Mouse (Mus musculus): ENCODE data around the gene Hoxc4.

Gene Hoxc4

DNA sequence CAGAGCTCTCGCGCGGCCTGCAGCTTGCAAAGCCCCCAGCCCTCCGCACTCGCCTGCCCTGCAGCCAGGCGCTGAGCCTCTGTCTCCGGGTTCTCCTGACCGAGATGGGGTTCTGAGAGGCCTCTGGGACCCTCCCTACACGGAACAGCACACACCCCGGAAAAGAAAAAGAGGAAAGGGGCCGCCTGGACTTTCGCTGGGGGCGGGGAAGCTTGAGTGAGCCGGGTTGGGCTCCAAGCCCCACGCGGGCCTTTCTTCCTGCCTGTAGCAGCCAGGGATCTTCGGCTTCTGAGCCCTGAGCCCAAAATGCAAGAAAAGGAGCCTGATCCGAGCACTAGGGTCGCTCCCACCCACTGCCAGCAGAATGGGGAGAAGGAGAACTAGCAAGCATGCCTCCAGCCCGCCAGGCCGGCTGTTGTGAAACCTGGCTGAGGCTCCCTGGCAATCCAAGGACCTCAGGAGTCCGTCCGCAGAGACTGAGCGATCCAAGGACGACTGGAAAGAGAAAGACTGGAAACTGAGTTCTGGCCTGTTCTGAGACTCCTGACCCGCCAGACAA lies 6.7 kb upstream of the Hoxc4 start:
- DNase-seq (ENCODE audit: low spot score) = no peak

DNA sequence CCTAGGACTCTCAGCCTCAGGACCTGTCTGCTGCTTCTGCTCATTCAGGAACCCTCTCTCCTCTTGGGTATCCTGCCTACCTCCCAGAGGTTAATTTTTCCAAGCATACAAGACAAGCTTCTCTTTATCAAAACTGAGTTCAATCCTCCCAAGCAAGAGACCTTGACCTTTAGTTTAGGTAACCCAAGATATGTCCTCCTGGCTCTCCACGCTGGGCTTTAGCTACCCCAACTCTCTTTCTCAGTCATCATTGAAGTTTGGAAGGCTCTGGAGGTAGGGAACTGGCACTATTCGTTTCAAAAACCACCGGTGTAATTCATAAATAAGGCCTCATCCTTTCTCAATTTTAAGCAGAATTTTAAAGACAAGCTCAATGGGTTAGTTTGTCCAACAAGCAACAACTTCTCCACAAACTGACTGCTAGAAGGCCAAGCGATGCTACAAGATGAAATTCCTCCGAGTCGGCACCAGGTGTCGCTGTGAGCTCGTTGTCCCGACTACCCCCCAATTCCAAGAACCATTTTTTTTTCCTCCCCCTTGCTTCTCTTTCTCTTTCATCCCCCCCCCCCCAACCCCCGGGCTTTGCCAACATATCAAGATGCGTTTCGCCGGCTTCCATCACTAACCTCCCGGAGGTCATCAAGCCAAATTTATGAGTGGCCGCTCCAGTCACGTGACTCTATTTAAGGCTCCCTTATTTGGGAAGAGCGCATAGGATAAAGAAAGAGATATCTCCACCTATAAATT lies 5.3 kb upstream of the Hoxc4 start:
- DNase-seq (ENCODE audit: low spot score) = peak; percentile 75

DNA sequence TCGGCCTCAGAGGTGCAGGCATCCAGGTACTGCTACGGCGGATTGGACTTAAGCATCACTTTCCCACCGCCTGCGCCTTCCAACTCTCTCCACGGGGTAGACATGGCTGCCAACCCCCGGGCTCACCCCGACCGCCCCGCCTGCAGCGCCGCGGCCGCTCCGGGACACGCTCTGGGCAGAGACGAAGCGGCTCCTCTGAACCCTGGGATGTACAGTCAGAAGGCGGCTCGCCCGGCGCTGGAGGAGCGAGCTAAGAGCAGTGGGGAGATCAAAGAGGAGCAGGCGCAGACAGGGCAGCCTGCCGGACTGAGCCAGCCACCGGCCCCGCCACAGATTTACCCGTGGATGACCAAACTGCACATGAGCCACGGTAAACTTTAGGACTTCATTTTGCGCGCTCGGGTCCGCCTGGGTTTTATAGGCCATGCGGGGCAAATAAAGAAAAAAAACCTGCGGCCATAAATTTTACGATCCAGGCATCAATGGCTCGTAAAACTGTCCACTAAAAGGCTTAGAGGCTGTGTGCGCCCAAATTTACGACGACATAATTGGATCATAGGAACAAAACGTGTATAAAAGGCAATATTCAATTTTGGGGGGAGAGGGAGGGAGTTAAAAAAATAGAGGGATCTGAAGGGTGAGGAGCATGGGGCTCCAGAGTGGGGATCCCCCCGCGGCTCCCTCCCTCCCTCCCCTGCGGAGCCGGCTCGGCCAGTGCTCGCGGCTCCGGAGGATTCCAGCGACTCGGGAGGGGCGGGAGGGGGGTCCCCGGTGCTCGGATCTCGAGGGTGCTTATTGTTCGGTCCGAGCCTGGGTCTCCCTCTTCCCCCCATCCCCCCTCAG lies 4.3 kb upstream of the Hoxc4 start:
- DNase-seq (ENCODE audit: low spot score) = no peak

DNA sequence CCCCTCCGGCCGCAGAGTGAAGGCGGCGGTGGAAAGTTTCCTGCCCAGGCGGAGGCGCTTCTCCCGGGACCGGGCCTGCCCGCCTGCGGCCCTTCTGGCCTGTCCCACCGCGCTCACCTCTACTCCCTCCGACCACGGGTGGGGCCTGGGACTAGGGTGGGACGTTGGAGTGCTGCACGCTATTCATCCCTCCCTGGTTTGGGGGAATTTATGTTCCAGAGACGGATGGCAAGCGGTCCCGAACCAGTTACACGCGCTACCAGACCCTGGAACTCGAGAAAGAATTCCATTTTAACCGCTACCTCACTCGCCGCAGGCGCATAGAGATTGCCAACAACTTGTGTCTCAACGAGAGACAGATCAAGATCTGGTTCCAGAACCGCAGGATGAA lies 3.7 kb upstream of the Hoxc4 start:
- no peak for DNase-seq (ENCODE audit: low spot score)

DNA sequence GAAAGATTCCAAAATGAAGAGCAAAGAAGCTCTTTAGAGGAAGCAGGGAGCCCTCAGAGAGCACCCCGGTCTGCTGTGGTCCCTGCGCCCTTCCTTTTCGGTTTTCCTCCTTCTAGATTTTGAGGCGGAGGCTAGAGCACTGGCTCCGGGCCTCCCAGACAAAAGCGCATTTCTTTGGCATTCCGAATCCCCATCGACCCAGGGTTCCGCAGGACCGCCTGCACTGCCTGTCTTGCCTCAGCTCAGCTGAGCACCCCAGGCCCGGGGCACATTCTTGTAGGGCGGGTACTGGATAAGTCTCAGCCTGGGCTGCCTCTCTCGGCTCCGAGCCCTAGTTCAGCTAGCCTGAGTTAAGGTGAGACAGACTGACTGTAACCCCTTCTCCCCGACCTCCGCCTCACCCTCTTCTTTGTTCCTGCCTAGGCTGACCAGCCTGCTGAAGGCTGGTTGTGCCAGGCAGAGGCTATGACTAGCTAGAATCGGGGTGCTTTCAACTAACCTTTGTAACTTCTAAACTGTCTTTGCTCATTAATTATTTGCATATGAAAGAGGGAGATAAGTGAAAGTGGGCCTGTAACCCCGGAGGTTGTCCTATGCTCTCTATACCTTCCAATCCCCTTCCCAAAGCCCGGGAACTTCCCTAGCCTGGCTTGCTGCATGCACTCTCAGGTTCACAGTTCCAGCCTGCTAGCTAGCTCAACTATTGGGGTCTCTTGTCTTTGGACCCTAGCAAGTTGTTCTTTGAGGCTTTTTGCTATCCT lies 3.1 kb upstream of the Hoxc4 start:
- DNase-seq (ENCODE audit: low spot score) = no peak

DNA sequence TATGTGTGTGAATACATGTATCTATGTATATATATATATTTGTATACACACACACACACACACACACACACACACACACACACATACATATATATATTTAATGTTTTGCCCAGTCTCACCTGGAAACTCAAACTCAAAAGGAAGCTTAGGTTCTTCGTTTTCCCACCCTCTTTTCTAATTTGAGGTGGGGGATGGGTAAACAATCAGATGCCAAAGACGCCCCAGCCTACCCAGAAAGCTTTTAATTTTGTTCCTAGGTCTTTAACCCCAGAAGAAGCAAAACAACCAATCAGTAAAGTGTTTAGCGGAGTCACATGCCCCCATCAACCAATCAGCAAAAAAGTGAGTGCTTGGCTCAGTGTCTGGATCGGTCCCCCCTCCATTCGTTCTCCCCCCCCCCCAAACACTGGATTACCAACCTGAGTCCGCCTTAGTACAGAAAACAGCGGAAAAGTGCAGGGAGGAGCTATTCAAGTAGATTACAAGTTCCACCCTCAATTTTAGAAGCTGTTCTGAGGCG lies 2.2 kb downstream of the Hoxc4 start:
- DNase-seq (ENCODE audit: low spot score) = no peak

DNA sequence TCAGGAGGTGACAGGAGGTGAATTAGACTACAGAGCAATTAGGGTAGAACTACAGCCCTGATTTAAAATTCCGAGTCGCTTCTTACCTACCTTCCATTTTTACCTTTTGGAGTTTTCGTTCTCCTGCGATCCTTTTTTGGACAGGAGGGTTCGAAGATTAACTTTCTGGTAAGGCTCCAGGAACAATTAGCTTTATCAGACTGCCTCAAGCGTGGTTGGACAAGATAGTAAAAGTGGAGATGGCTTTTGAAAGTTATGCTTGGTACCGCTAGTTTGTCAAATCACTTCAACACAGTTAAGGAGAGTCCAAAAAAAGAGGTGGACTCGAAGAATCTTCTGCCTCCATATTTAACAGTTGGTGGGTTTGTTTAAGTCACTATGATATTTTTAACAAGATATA lies 2.8 kb downstream of the Hoxc4 start:
- DNase-seq (ENCODE audit: low spot score) = no peak

DNA sequence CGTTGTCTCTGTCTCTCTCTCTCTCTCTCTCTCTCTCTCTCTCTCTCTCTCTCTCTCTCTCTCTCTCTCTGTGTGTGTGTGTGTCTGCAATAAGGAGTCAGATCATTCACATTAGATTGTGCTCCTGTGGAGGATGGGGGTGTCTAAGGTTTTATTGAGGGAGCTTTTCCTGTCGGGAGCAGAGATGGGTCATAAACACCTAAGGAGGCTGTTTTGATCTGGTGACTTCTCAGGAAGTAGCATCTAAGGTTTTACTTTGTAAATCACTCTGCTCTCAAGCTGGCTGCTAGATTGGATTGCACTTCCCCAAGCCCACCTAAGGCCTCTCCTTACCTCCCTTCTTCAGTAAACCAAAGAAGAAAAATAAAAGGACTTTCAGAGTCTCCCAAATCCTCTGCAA lies 5.4 kb downstream of the Hoxc4 start:
- DNase-seq (ENCODE audit: low spot score) = no peak

DNA sequence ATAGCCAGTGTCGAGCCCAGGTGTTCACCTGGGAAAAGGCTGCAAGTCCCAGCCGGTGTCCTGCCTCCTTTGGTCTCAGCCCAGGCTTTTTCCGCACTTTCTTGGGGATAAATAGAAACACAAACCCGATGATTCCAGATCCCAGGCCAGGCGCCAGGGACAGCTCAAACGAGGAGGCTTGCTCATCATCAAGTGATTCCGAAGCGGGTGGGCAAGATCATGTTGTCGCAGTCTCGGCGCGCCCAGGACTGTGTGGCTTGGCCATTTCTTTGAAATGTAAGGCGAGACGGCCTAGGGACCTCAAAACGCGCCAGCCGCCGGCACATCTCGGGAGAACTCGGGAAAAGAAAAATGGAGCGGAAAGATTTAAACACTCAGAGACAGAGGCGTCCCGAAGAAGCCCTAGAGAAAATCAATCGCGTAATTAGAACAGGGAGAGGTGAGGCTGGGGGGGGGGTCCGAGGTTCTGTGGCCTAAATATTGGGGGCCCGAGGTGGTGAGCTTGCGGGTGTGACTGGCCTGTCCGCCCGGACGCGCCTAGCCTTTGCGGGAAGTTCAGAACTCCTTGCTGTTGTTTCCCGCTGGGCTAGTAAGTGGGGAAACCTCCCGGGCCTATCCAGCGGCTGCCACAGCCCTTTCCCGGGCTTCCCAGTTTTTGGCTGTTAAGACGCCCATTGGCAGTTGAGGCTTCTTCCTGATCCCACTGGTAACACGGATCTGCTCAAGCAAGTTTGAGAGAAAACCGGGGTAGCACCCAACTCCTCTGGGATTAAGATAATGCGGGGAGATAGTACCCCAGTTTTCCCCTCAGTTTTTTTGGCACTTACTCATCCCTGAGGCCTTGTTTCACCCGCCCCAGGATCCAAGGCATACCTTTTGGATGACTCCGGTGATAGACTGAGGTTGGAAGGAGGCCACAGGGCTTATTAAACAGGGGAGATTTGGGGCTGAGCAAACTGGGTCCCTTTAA lies 8.8 kb downstream of the Hoxc4 start:
- no peak for DNase-seq (ENCODE audit: low spot score)

DNA sequence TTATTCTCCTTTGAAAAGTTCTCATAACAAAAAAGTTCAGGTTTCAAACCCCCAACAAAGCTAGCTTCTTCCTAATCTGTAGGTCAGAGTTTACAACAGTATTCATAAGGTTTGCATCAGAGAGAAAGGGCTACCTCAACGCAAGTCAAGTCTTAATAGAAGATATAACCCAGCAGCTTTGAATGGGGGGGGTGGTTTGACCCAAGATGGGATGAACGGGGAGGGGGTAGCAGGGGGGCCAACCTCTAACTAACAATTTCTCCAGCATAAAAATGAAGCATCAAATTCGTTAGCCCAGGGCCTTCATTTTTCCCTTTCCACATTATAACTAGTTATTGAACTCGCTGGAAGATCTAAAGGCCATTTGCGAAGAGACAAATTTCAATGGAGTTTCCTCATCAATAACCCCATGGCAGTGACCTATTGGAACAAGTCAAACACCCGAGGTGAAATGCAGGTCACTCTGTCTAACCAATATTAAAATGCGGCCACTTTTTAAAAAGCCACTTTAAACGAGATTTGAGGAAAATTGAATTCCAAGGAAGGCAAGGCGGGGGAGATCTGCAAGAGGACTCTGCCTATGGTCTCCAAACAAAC lies 10.3 kb downstream of the Hoxc4 start:
- no peak for DNase-seq (ENCODE audit: low spot score)

DNA sequence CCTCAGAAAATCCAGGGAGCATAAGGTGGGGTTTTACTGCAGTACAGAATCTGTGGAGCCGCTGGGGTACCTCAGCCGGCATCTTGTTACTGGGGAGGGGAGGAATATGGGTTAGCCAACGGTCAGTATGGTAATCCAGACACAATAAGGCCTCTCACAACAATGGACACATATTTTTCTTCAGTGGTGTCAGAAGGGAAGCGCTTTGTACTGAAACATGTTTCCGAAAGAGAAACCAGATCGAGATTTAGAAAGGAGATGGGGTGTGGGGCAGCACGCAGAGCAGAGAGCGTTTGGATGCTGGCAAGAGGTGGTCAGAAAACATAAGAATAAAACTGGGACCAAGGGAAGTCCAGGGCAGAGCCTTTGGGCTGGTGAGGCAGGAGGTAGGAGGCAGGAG lies 11.4 kb downstream of the Hoxc4 start:
- peak; percentile 20 for DNase-seq (ENCODE audit: low spot score)

DNA sequence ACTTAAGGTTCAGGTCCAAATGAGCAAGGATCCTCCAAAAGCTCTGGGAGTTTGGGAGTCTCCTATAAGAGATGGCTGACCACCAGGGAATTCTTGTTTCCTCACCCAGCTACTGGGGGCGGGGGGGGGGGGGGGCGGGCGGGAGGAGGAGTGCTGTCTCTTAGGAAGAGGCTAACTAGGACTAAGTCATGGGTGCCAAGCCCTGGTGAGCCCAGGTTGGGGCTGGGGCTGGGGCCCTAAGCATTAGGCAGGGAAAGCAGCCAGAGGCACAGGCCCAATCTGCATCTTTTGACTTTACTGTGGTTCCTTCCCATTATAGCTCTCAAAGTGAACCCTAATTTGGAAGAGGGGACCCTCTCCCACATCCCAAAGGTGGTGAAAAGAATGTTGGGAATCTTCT lies 13.4 kb downstream of the Hoxc4 start:
- peak; percentile 10 for DNase-seq (ENCODE audit: low spot score)

DNA sequence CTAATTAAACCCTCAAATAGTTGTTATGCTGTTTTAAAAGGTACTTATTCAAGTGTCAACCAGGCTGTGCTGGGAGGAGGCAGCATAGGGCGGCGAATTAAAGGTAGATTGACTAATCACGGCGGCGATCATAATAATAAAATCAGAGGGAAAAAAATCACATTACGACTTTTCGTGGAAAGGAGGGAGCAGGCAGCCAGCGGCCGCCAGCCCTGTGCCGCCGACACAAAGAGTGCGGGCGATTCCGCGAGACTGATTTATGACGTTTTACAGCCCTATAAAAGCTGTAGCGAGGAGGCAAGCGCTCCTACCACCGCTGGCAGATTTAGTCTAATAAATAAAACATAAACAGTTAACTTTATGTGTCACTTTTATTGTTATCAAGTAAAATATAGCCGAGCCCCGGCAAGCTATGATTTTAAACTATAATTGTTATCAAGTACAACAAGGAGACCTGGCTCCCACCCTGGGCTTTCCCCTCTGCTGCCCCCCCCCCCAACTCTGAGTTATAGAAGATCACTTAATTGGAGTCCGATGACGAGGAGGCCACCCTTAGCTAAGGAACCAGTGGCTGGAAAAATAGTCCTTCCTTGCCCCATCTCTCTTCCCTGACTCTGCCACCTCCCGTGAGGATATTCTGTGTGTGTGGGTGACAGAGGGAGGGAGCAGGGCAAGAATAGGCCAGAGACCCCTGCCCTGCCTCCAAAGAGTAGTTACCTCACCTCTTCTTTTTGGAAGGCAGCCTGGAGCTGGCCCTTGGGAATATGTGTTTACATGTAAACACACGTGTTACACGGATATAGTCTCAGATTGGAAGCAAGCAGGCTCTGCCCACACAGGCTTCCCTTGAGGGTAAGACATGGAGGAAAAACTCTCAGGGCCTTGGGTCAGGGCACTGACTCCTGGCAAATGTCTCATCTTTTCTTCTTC lies 14.2 kb downstream of the Hoxc4 start:
- DNase-seq (ENCODE audit: low spot score) = peak; percentile 17

DNA sequence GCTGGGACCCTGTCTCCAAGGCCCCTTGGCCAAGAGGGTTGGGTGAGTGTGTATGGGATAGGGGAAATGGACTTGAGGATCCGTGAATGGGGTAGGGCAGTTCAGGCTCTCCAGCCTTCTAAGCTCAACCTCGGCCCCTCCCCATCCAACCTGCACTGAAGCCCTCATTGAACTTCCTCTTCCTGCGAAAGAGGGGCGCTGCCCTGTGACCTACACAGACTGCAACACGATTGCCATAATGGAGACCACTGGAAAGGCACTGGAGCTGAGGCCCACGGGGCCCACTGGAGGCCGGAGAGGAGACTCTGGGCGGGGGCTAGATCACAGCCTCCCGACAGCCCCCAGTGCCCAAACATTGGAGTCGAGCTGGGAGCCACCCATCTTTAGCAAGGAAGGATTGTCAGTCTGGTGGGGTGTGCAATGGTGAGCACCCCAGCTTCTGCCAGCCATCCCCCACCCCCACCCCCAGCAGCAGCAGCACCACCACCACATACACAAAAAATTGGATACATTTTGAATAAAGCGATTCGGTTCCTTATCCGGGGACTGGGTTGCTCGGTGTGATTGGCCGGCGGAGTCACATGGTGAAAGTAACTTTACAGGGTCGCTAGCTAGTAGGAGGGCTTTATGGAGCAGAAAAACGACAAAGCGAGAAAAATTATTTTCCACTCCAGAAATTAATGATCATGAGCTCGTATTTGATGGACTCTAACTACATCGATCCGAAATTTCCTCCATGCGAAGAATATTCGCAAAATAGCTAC lies 15.5 kb downstream of the Hoxc4 start:
- peak; percentile 25 for DNase-seq (ENCODE audit: low spot score)

DNA sequence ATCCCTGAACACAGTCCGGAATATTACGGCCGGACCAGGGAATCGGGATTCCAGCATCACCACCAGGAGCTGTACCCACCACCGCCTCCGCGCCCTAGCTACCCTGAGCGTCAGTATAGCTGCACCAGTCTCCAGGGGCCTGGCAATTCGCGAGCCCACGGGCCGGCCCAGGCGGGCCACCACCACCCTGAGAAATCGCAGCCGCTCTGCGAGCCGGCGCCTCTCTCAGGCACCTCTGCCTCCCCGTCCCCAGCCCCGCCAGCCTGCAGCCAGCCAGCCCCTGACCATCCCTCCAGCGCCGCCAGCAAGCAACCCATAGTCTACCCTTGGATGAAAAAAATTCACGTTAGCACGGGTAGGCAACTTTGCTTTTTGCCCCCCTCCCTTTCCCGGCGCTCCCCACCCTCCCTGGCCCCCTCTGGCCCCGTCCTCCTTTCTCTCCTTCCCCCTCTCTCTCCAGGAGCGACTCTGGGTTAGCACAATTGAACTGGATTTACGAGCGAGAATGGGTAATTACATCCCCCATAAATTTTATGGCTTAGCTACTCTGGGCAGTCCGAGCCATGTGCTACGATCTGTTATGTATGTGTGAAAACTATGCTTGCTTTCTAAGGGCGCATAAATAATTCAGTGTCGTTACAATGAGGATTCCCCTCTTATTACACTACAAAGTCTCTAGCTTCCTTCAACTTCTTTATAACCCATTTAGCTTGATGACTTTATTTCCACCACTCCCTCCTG lies 16.2 kb downstream of the Hoxc4 start:
- DNase-seq (ENCODE audit: low spot score) = no peak

DNA sequence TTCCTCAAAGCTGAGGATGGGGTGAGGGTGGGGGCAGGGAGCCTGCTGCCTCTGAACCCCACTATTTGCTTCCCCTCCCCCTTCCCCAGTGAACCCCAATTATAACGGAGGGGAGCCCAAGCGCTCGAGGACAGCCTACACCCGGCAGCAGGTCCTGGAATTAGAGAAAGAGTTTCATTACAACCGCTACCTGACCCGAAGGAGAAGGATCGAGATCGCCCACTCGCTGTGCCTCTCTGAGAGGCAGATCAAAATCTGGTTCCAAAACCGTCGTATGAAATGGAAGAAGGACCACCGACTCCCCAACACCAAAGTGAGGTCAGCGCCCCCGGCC lies 16.8 kb downstream of the Hoxc4 start:
- DNase-seq (ENCODE audit: low spot score) = no peak

DNA sequence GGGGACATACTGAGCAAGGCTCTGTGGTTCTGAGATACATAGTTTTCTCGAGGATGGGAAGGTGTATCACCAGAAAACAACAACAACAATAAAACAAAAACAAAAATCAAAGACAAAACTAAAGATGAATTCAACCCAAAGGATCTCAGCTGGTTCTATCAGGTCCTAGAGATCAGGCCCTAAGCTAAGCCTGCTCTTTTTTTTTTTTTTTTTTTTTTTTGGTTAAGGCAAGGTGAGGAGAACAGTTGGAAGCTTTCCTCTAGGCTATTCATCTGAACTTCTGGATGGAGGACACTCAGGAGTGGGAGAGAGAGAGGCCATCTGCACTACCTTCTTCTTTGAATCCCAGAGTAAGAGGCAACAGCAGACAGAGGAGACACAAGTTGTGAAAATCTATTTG lies 18.8 kb downstream of the Hoxc4 start:
- no peak for DNase-seq (ENCODE audit: low spot score)
